Mouse (Mus musculus) layer of hippocampus, postnatal 36 days (tissue): ENCODE measurements around the gene Cd37. TPM values are rescaled to one million over a fixed set of nuclear protein-coding genes. Genes with fewer than 3 reads are reported as not detected.

Experiments
- DNase-seq, 2 experiments: peaks; one replicate each; pipeline ENCODE4 v3.0.0; 2022
- total RNA-seq, 2 experiments: library from RNA; stranded (reverse); gene quantifications; 2 replicates each; pipeline ENCODE4 v1.2.3; 2021

The Cd37 gene
- total RNA-seq, 2 experiments from 2014 or later: 1.9 to 4.8 TPM

GRCm38 (mm10) chr7:45198435-45198834, 40.5 kb downstream of the Cd37 start:
- peak; percentile 64 to 74 for DNase-seq

GRCm38 (mm10) chr7:45196994-45197393, 41.9 kb downstream of the Cd37 start:
- no peak for DNase-seq

GRCm38 (mm10) chr7:45196176-45196535, 42.8 kb downstream of the Cd37 start:
- DNase-seq: no peak

- DNase-seq: no peak
Measured at GRCm38 (mm10) chr7:45195341-45196175, 43.4 kb downstream of the Cd37 start.

- DNase-seq: no peak
Measured at GRCm38 (mm10) chr7:45193871-45194785, 44.8 kb downstream of the Cd37 start.

- no peak for DNase-seq
Measured at GRCm38 (mm10) chr7:45193406-45193805, 45.5 kb downstream of the Cd37 start.

GRCm38 (mm10) chr7:45192585-45193310, 46.2 kb downstream of the Cd37 start:
- DNase-seq: no peak

- DNase-seq: no peak
Measured at GRCm38 (mm10) chr7:45191803-45192363, 47.0 kb downstream of the Cd37 start.

GRCm38 (mm10) chr7:45191161-45191560, 47.8 kb downstream of the Cd37 start:
- no peak for DNase-seq

GRCm38 (mm10) chr7:45190186-45190585, 48.7 kb downstream of the Cd37 start:
- no peak for DNase-seq

- DNase-seq: no peak
Measured at GRCm38 (mm10) chr7:45189600-45189999, 49.3 kb downstream of the Cd37 start.

GRCm38 (mm10) chr7:45185921-45186320, 53.0 kb downstream of the Cd37 start:
- no peak for DNase-seq

- DNase-seq: no peak
Measured at GRCm38 (mm10) chr7:45183672-45184071, 55.2 kb downstream of the Cd37 start.

Other genes with a start within 250 kb of the Cd37 start
- 10 to 100 TPM; 45.9 to 51.0 TPM for gene Irf3, start 241.5 kb downstream of the Cd37 start, total RNA-seq
- 1 to 10 TPM; 3.0 to 4.1 TPM for gene Bcl2l12, start 240.4 kb downstream of the Cd37 start, total RNA-seq
- 100 to 1,000 TPM; 149 to 155 TPM for gene Scaf1, start 222.8 kb downstream of the Cd37 start, total RNA-seq
- gene Rras, start 221.2 kb downstream of the Cd37 start, total RNA-seq: 1 to 10 TPM; 9.7 TPM
- 10 to 100 TPM; 74.3 to 75.3 TPM for gene Prr12, start 186.2 kb downstream of the Cd37 start, total RNA-seq
- gene Nosip, start 176.7 kb downstream of the Cd37 start, total RNA-seq: 10 to 100 TPM; 51.0 to 51.3 TPM
- 1 to 10 TPM; 5.5 to 6.1 TPM for gene Prrg2, start 176.4 kb downstream of the Cd37 start, total RNA-seq
- 1 to 10 TPM; 6.2 to 6.9 TPM for gene Rcn3, start 146.9 kb downstream of the Cd37 start, total RNA-seq
- 10 to 100 TPM; 16.7 to 18.5 TPM for gene Fcgrt, start 135.3 kb downstream of the Cd37 start, total RNA-seq
- 100 to 1,000 TPM; 408 to 432 TPM for gene Rps11, start 114.7 kb downstream of the Cd37 start, total RNA-seq
- gene Rpl13a, start 110.4 kb downstream of the Cd37 start, total RNA-seq: 100 to 1,000 TPM; 788 to 817 TPM
- gene Gm45713, start 102.9 kb downstream of the Cd37 start, total RNA-seq: under 1 TPM in 1 of 2 experiments, not detected in 1; 0.50 TPM
- gene Flt3l, start 102.7 kb downstream of the Cd37 start, total RNA-seq: 10 to 100 TPM in 1 of 2 experiments, 1 to 10 TPM in 1; 7.0 to 10.1 TPM
- 10 to 100 TPM; 44.5 to 46.8 TPM for gene Pih1d1, start 84.8 kb downstream of the Cd37 start, total RNA-seq
- 10 to 100 TPM; 10.5 to 18.0 TPM for gene Aldh16a1, start 84.5 kb downstream of the Cd37 start, total RNA-seq
- 1,000 to 10,000 TPM; 1,360 to 1,418 TPM for gene Slc17a7, start 75.2 kb downstream of the Cd37 start, total RNA-seq
- gene Gfy, start 59.5 kb downstream of the Cd37 start, total RNA-seq: under 1 TPM; 0.17 to 0.28 TPM
- not detected for gene Pth2, start 58.1 kb downstream of the Cd37 start, total RNA-seq
- 1 to 10 TPM; 2.0 to 3.3 TPM for gene Ccdc155, start 34.2 kb downstream of the Cd37 start, total RNA-seq
- gene Dkkl1, start 27.0 kb downstream of the Cd37 start, total RNA-seq: 1 to 10 TPM; 1.4 to 2.3 TPM
- 1 to 10 TPM; 2.6 to 7.8 TPM for gene Tead2, start 23.4 kb downstream of the Cd37 start, total RNA-seq
- 1 to 10 TPM; 2.0 to 2.8 TPM for gene Slc6a16, start 2.0 kb upstream of the Cd37 start, total RNA-seq
- gene Slc6a21, start 38.4 kb upstream of the Cd37 start, total RNA-seq: not detected
- gene Trpm4, start 94.7 kb upstream of the Cd37 start, total RNA-seq: 10 to 100 TPM; 12.9 to 14.8 TPM
- under 1 TPM; 0.20 to 0.46 TPM for gene Hrc, start 96.2 kb upstream of the Cd37 start, total RNA-seq
- gene Ppfia3, start 127.9 kb upstream of the Cd37 start, total RNA-seq: 100 to 1,000 TPM; 126 to 128 TPM
- 100 to 1,000 TPM; 133 to 154 TPM for gene Lin7b, start 131.5 kb upstream of the Cd37 start, total RNA-seq
- 100 to 1,000 TPM; 379 to 450 TPM for gene Snrnp70, start 156.6 kb upstream of the Cd37 start, total RNA-seq
- not detected for gene Kcna7, start 166.5 kb upstream of the Cd37 start, total RNA-seq
- gene Ntf5, start 174.6 kb upstream of the Cd37 start, total RNA-seq: under 1 TPM; 0.17 to 0.18 TPM
- gene Lhb, start 181.7 kb upstream of the Cd37 start, total RNA-seq: not detected
- 10 to 100 TPM; 14.5 to 18.6 TPM for gene Gys1, start 195.7 kb upstream of the Cd37 start, total RNA-seq
- gene Ruvbl2, start 199.0 kb upstream of the Cd37 start, total RNA-seq: 10 to 100 TPM; 33.0 to 39.9 TPM
- 100 to 1,000 TPM; 187 to 197 TPM for gene Ftl1, start 220.8 kb upstream of the Cd37 start, total RNA-seq
- gene Bax, start 227.8 kb upstream of the Cd37 start, total RNA-seq: 10 to 100 TPM; 73.5 to 80.8 TPM
- not detected for gene Tulp2, start 242.8 kb upstream of the Cd37 start, total RNA-seq
- gene Gm45808, start 247.7 kb upstream of the Cd37 start, total RNA-seq: 1 to 10 TPM in 1 of 2 experiments, not detected in 1; 2.5 TPM
- gene Dhdh, start 249.7 kb upstream of the Cd37 start, total RNA-seq: 1 to 10 TPM; 3.1 to 3.9 TPM